Comparison of ENCODE assay signal across 18 mouse cellular contexts in the genomic region with DNA sequence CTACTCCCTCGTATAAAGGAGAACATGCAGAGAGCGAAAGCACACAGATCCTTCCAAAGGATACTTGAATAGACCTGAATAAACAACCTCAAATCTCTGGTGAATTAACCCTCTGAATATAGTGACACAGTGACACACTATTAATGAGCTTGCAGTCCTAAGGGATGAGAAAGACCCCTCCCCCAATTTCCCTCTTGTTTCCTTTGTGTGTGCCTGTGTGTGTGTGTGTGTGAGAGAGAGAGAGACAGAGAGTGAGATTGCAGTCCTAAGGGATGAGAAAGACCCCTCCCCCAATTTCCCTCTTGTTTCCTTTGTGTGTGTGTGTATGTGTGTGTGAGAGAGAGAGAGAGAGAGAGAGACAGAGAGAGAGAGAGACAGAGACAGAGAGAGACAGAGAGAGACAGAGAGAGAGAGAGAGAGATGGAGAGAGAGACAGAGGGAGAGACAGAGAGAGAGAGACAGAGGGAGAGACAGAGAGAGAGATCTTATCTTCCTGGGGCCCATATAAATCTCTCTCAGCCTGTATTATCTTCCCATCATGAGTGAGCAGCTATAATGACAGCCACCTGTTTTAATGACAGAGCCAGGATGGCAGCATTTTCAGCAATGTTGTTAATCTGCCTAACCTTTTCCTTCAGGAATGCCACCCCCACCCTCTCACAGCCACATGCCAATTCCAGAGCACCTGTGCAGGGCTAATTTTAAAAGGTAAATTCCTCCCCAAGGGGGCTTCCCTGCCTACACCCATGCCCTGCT.
A peak's percentile ranks its signal among the peaks of the same experiment; 100 is the strongest.
DNase-seq lines count a peak whose midpoint lies in the region; ATAC-seq and TF ChIP-seq lines count a peak whose summit lies in the region.
"Had no signal": no experiment of that assay in that cellular context is flagged by ENCODE, and none has a peak within 500 bp of the region (broad histone marks: within the 10 kb centered on the region; RNA-seq: fewer than 3 reads in every experiment).

No protein-coding gene starts in this region.

- DNase-seq in hindbrain, embryonic 10.5 days (ENCODE audit: low spot score) = no peak
- no peak for DNase-seq in hindbrain, postnatal 0 days (ENCODE audit: low spot score)
- peak; percentile 42 for DNase-seq in forebrain, postnatal 0 days
- no peak for DNase-seq in midbrain, embryonic 14.5 days
- no peak for DNase-seq in frontal cortex, postnatal 36 days (ENCODE audit: low spot score in 2 of 2)
- no peak for DNase-seq in heart, postnatal 25 days (ENCODE audit: low spot score)
- DNase-seq in layer of hippocampus, postnatal 25 days (ENCODE audit: extremely low spot score in 1 of 2, low spot score in 1 of 2) = no peak
- DNase-seq: adrenal gland, adult 2 months; cerebellum, postnatal 36 days; gastrocnemius, postnatal 14 days; lung, postnatal 4 days; retina, postnatal 1 day; spleen, adult 18-20 months had no signal

- H3K4me3 ChIP-seq in hindbrain, embryonic 10.5 days = no peak overlapping the region
- H3K4me3 ChIP-seq in hindbrain, postnatal 0 days (ENCODE audit: low read length) = no peak overlapping the region
- no peak overlapping the region for H3K4me3 ChIP-seq in cortical plate, adult 2 months (ENCODE audit: insufficient read depth, low read length)
- no peak overlapping the region for H3K4me3 ChIP-seq in forebrain, postnatal 0 days (ENCODE audit: low read depth, low read length)
- H3K4me3 ChIP-seq in midbrain, embryonic 14.5 days (replicated peaks; ENCODE audit: low read depth, low read length) = no peak overlapping the region
- H3K4me3 ChIP-seq: erythroblast, embryonic 14.5 days; heart, embryonic 15.5 days; myocyte had no signal

- no peak overlapping the region for H3K4me2 ChIP-seq in hindbrain, postnatal 0 days (ENCODE audit: low read depth, low read length)
- no peak overlapping the region for H3K4me2 ChIP-seq in forebrain, postnatal 0 days (ENCODE audit: low read depth)
- H3K4me2 ChIP-seq in midbrain, embryonic 14.5 days (ENCODE audit: low read length) = no peak overlapping the region
- H3K4me2 ChIP-seq: heart, embryonic 15.5 days had no signal

- H3K9me3 ChIP-seq in hindbrain, embryonic 10.5 days = 0 out of 2 replicates have a peak, but pooled peaks cover 3% of the 10 kb centered on the region
- no peaks in the 10 kb centered on the region for H3K9me3 ChIP-seq in hindbrain, postnatal 0 days (ENCODE audit: low read length)
- H3K9me3 ChIP-seq in forebrain, postnatal 0 days (ENCODE audit: low read length) = no peaks in the 10 kb centered on the region
- H3K9me3 ChIP-seq in midbrain, embryonic 14.5 days (ENCODE audit: control insufficient read depth, low read length) = no peaks in the 10 kb centered on the region
- H3K9me3 ChIP-seq: heart, embryonic 15.5 days had no signal

- no peak for TF ChIP-seq CTCF in hindbrain, postnatal 0 days (IDR thresholded peaks at IDR 0.05; ENCODE audit: low read depth)
- no peak for TF ChIP-seq CTCF in cortical plate, adult 2 months (IDR thresholded peaks at IDR 0.05; ENCODE audit: extremely low read depth, insufficient read depth, low read length)
- TF ChIP-seq CTCF in forebrain, postnatal 0 days (IDR thresholded peaks at IDR 0.05; ENCODE audit: low read depth) = no peak

- H3K4me1 ChIP-seq in hindbrain, embryonic 10.5 days (replicated peaks) = peaks cover 16% of the 10 kb centered on the region
- H3K4me1 ChIP-seq in hindbrain, postnatal 0 days (ENCODE audit: insufficient read depth, low read length) = no peaks in the 10 kb centered on the region; the same call in 1 of the 2 replicates
- H3K4me1 ChIP-seq in cortical plate, adult 2 months (ENCODE audit: control insufficient read depth, insufficient read depth, low read length) = peaks cover 5% of the 10 kb centered on the region; the same call in 1 of the 2 replicates
- peaks cover 9% of the 10 kb centered on the region for H3K4me1 ChIP-seq in forebrain, postnatal 0 days (ENCODE audit: insufficient read depth)
- H3K4me1 ChIP-seq in midbrain, embryonic 14.5 days (ENCODE audit: control insufficient read depth, insufficient read depth, low read length) = peaks cover 5% of the 10 kb centered on the region; the same call in 1 of the 2 replicates

- no peak for ATAC-seq in hindbrain, postnatal 0 days
- ATAC-seq in forebrain, postnatal 0 days = peak; percentile 42
- peak; percentile 60; the same call in 1 of the 2 replicates for ATAC-seq in midbrain, embryonic 14.5 days (ENCODE audit: low FRiP score, low TSS enrichment)
- ATAC-seq: inflammation-experienced regulatory T-cells, adult 6 months had no signal

- intact Hi-C loops in heart, postnatal 25 days (cut with DNase I) = no loop called here

- no peaks in the 10 kb centered on the region for H3K36me3 ChIP-seq in hindbrain, embryonic 10.5 days
- H3K36me3 ChIP-seq in hindbrain, postnatal 0 days (ENCODE audit: insufficient read depth, low read length) = no peaks in the 10 kb centered on the region
- no peaks in the 10 kb centered on the region for H3K36me3 ChIP-seq in forebrain, postnatal 0 days (ENCODE audit: insufficient read depth)
- no peaks in the 10 kb centered on the region for H3K36me3 ChIP-seq in midbrain, embryonic 14.5 days (ENCODE audit: control insufficient read depth, insufficient read depth, low read length)
- H3K36me3 ChIP-seq: heart, embryonic 15.5 days had no signal

- no peaks in the 10 kb centered on the region for H3K27me3 ChIP-seq in hindbrain, embryonic 10.5 days (ENCODE audit: insufficient read depth, poor library complexity, severe bottlenecking)
- no peaks in the 10 kb centered on the region for H3K27me3 ChIP-seq in hindbrain, postnatal 0 days (ENCODE audit: insufficient read depth, low read length)
- no peaks in the 10 kb centered on the region for H3K27me3 ChIP-seq in forebrain, postnatal 0 days (ENCODE audit: insufficient read depth, low read length)
- H3K27me3 ChIP-seq in midbrain, embryonic 14.5 days (ENCODE audit: control insufficient read depth, insufficient read depth, low read length) = no peaks in the 10 kb centered on the region
- H3K27me3 ChIP-seq: heart, embryonic 15.5 days had no signal

- 70% methylated on average over 2 of the region's 2 CpGs for WGBS in hindbrain, embryonic 10.5 days
- WGBS in hindbrain, postnatal 0 days = 58% methylated on average over 2 of the region's 2 CpGs
- 39% methylated on average over 2 of the region's 2 CpGs for WGBS in forebrain, postnatal 0 days
- 46% methylated on average over 2 of the region's 2 CpGs for WGBS in midbrain, embryonic 14.5 days

- TF ChIP-seq POLR2A in cortical plate, adult 2 months (IDR thresholded peaks at IDR 0.05; ENCODE audit: extremely low read depth, insufficient read depth, low read length) = no peak

- H3K9ac ChIP-seq in hindbrain, postnatal 0 days (replicated peaks; ENCODE audit: low read length) = no peak overlapping the region
- H3K9ac ChIP-seq in forebrain, postnatal 0 days = no peak overlapping the region
- H3K9ac ChIP-seq in midbrain, embryonic 14.5 days (replicated peaks; ENCODE audit: low read length) = no peak overlapping the region
- H3K9ac ChIP-seq: heart, embryonic 15.5 days had no signal

- peak overlapping the region; percentile 50 for H3K27ac ChIP-seq in hindbrain, embryonic 10.5 days
- H3K27ac ChIP-seq in hindbrain, postnatal 0 days = no peak overlapping the region
- 0 out of 2 replicates have a peak overlapping the region, but pooled peaks have one; percentile 21 for H3K27ac ChIP-seq in cortical plate, adult 2 months (ENCODE audit: insufficient read depth, low read length)
- peak overlapping the region; percentile 24; the same call in 1 of the 2 replicates for H3K27ac ChIP-seq in forebrain, postnatal 0 days (ENCODE audit: low read depth, low read length)
- H3K27ac ChIP-seq in midbrain, embryonic 14.5 days (replicated peaks; ENCODE audit: low read depth, low read length) = no peak overlapping the region
- H3K27ac ChIP-seq: heart, embryonic 15.5 days had no signal

Comparison
In these comparisons a context has a peak if more than half of its experiments do, and no peak if none do; other contexts are left out.
1. H3K27ac ChIP-seq: peak in hindbrain, embryonic 10.5 days (single experiment), cortical plate, adult 2 months (single experiment) and forebrain, postnatal 0 days (single experiment); none in hindbrain, postnatal 0 days (single experiment) and midbrain, embryonic 14.5 days (single experiment).